Mouse (Mus musculus): ENCODE results near the gene Hs1bp3. TPM values are rescaled to one million over a fixed set of nuclear protein-coding genes. Genes with fewer than 3 reads are reported as not detected.

Gene Hs1bp3
- polyA plus RNA-seq, 1 experiment from 2014 or later, result 15.7 TPM

DNA sequence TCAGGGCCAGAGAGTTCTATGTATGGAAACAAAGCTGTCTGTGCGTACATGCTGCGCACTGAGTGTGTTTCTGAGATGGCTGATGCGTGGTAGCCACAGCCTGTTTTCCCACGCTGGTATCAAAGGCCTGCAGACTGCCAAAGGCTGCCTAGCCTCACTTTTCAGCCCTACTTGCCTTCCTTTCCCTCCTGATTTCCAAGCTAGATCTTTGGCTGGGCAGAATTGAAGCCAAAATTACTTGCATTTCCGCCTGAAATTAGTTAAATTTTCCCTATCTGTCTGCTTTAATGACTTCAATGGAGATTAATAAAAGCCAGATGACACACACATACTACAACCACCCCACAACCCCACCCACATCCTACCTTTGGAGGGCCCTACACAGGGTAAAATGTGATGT is 12.7 kb upstream of the Hs1bp3 start:
- Histone ChIP-seq H3K4me2 (ENCODE audit: low read depth, low read length) (no peak overlapping the region), H3K4me1 (ENCODE audit: control insufficient read depth, insufficient read depth, low read length) (peaks cover 16% of the 10 kb centered on the region), H3K36me3 (ENCODE audit: control insufficient read depth, insufficient read depth, low read length) (no peaks in the 10 kb centered on the region), H3K9me3 (replicated peaks; ENCODE audit: control insufficient read depth, low read length) (no peaks in the 10 kb centered on the region), H3K27ac (ENCODE audit: low read length) (no peak overlapping the region), H3K27me3 (ENCODE audit: control insufficient read depth, insufficient read depth, low read length) (peaks cover 93% of the 10 kb centered on the region), H3K4me3 (replicated peaks; ENCODE audit: low read length) (no peak overlapping the region), H3K9ac (ENCODE audit: low read length) (no peak overlapping the region)
- no peak for ATAC-seq (ENCODE audit: insufficient read depth, low FRiP score)
- WGBS, result 62% methylated on average over 5 of the region's 5 CpGs

DNA sequence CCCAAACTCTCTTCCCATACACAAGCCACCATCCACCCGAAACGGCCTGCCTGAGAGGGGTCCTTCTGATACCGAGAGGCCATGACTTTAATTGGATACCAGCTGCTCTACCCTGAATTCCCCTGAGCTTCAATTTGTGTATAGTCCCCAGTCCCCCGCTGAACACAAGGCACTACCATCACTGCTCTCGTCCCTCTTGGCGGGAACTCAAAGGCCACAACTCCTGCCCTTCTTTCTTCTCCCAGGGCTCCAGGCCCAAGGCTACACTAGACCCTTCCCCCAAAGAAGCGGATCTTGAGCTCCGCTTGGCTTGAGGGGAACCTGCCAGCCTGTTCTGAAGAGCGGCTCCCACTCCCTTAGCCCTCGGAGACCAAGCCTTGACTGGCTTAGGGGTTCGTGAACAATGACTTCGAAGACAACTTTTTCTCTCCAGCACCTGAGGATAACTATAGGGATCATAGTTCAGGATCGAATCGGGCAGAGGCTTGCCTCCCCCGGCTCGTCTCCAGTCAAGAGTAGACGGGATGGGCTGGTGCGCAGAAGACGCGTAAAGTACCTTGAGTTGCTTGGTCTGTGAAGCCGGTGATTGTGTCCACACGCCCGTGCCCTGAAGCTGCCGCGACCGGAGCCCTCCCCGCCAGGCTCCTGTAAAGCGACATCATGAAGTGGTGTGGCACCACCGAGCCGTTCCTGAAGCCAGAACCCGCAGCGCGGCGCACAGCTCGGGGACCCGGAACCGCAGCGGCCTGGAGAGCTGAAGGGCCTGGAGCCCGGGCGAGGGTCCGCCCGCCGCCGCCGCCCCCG is 12.0 kb upstream of the Hs1bp3 start:
- peaks cover 96% of the 10 kb centered on the region for H3K27me3 ChIP-seq (ENCODE audit: control insufficient read depth, insufficient read depth, low read length)
- H3K4me3 ChIP-seq (replicated peaks; ENCODE audit: low read length), result peak overlapping the region; percentile 49
- peaks cover 16% of the 10 kb centered on the region for H3K4me1 ChIP-seq (ENCODE audit: control insufficient read depth, insufficient read depth, low read length)
- peak overlapping the region; percentile 68 for H3K9ac ChIP-seq (ENCODE audit: low read length)
- no peak overlapping the region for H3K27ac ChIP-seq (ENCODE audit: low read length)
- peak overlapping the region; percentile 77 for H3K4me2 ChIP-seq (ENCODE audit: low read depth, low read length)
- WGBS, result 6% methylated on average over 46 of the region's 46 CpGs
- no peaks in the 10 kb centered on the region for H3K36me3 ChIP-seq (ENCODE audit: control insufficient read depth, insufficient read depth, low read length)
- ATAC-seq (ENCODE audit: insufficient read depth, low FRiP score), result no peak
- H3K9me3 ChIP-seq (replicated peaks; ENCODE audit: control insufficient read depth, low read length), result no peaks in the 10 kb centered on the region

DNA sequence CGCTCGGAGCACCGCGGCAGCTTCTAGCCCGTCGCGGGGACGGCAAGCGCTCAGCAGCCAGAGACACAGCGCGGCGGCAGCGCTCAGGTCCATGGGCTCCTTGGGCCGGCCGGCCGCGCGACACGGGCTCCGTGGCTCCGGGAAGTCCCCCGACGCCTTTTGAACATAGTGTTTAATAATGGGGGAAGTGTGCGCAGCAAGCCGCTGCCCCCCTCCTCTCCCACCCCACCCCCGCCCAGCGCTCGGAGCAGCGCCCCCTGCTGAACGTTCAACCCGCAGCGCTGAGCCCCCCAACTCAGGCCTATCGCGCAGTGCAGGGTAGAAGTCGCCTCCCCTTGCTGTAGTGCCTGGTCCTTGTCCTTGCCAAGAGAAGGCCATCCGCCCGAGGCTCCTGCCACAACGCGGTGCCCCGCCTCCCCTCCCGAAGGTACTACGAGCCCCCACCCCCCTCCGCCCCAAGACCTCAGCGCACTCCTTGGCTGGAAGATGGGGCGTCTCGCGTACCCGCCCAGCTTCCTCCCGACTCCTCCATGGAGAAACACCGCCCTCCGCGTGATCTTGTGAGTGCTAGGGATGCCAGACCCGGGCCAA is 11.3 kb upstream of the Hs1bp3 start, which contains the start of gene Gdf7:
TSS of gene Gdf7 (minus strand) at position 114 of the 591 bp plus-strand sequence.
- peak within 1 kb of the TSS; percentile 68 for H3K9ac ChIP-seq (ENCODE audit: low read length)
- ATAC-seq (ENCODE audit: insufficient read depth, low FRiP score), result no peak
- under 1% methylated on average over 49 of the region's 53 CpGs for WGBS
- peak within 1 kb of the TSS; percentile 49 for H3K4me3 ChIP-seq (replicated peaks; ENCODE audit: low read length)
- H3K27ac ChIP-seq (ENCODE audit: low read length), result no peak within 1 kb of the TSS
- no peaks in the 10 kb centered on the region for H3K36me3 ChIP-seq (ENCODE audit: control insufficient read depth, insufficient read depth, low read length)
- H3K27me3 ChIP-seq (ENCODE audit: control insufficient read depth, insufficient read depth, low read length), result peaks cover 92% of the 10 kb centered on the region
- no peaks in the 10 kb centered on the region for H3K9me3 ChIP-seq (replicated peaks; ENCODE audit: control insufficient read depth, low read length)
- peak within 1 kb of the TSS; percentile 77 for H3K4me2 ChIP-seq (ENCODE audit: low read depth, low read length)
- H3K4me1 ChIP-seq (ENCODE audit: control insufficient read depth, insufficient read depth, low read length), result peaks cover 16% of the 10 kb centered on the region

DNA sequence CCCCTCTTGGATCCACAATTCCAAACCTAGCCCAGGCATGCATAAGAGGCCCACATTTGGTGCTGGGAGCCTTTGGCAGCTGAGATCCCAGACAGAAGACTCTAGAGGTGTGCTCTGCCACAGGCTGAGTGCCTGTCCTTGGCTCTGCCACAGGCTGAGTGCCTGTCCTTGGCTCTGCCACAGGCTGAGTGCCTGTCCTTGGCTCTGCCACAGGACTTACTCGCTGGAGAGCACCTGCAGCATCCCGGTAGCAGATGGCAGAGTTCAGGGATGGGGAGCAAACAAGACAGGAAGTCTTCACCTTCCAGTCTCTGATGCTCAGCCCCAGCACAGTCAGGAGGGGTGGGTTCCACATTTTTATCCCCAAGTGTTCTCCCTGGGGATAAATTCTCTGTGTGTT is 8.0 kb upstream of the Hs1bp3 start:
- WGBS, result 34% methylated on average over 2 of the region's 2 CpGs
- Histone ChIP-seq H3K9ac (ENCODE audit: low read length) (no peak overlapping the region), H3K36me3 (ENCODE audit: control insufficient read depth, insufficient read depth, low read length) (no peaks in the 10 kb centered on the region), H3K27me3 (ENCODE audit: control insufficient read depth, insufficient read depth, low read length) (peaks cover 62% of the 10 kb centered on the region), H3K9me3 (replicated peaks; ENCODE audit: control insufficient read depth, low read length) (no peaks in the 10 kb centered on the region), H3K4me2 (ENCODE audit: low read depth, low read length) (no peak overlapping the region), H3K4me3 (replicated peaks; ENCODE audit: low read length) (no peak overlapping the region), H3K27ac (ENCODE audit: low read length) (no peak overlapping the region), H3K4me1 (ENCODE audit: control insufficient read depth, insufficient read depth, low read length) (peaks cover 11% of the 10 kb centered on the region; the same call in 1 of the 2 replicates)
- no peak for ATAC-seq (ENCODE audit: insufficient read depth, low FRiP score)

DNA sequence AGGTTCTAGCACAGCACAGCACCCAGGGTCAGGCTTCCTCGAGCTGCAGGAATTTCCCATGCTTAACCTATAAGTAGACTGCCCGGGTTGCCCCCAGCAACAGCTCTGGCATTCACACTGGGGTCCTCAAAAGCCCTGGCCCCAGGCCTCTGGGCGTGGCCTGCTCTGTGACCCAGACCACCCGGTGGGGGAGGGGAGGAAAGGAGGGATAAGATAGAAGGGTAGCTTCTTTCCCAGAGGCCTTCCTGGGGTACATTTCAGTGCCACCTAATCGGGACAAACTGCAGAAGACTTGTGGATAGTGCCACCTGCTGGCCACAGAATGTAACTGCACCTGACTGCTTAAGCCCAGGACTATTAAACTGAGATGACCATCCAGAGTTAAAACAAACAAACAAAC is 6.8 kb upstream of the Hs1bp3 start:
- Histone ChIP-seq H3K27ac (ENCODE audit: low read length) (no peak overlapping the region), H3K9ac (ENCODE audit: low read length) (no peak overlapping the region), H3K4me1 (ENCODE audit: control insufficient read depth, insufficient read depth, low read length) (peaks cover 7% of the 10 kb centered on the region; the same call in 1 of the 2 replicates), H3K27me3 (ENCODE audit: control insufficient read depth, insufficient read depth, low read length) (peaks cover 52% of the 10 kb centered on the region), H3K4me3 (replicated peaks; ENCODE audit: low read length) (no peak overlapping the region), H3K36me3 (ENCODE audit: control insufficient read depth, insufficient read depth, low read length) (no peaks in the 10 kb centered on the region), H3K4me2 (ENCODE audit: low read depth, low read length) (no peak overlapping the region), H3K9me3 (replicated peaks; ENCODE audit: control insufficient read depth, low read length) (no peaks in the 10 kb centered on the region)
- ATAC-seq (ENCODE audit: insufficient read depth, low FRiP score), result peak; percentile 23; the same call in 1 of the 2 replicates
- WGBS, result 2% methylated on average over 5 of the region's 5 CpGs

DNA sequence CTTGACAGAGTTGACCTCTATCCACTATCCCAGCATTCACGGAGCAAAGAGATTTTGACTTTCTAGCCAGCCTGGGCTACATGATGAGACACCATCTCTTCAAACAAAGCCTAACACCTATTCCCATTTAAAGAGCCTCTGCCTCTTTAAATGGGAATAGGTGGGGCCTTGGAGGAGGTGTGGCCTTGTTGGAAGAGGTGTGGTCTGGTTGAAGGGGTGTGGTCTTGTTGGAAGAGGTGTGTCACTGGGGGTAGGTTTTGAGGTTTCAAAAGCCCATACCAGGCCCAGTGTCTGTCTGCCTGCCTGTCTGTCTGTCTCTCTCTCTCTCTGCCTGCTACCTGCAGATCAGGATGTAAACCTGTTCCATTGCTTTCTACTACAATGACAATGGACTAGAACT is 6.3 kb upstream of the Hs1bp3 start:
- H3K36me3 ChIP-seq (ENCODE audit: control insufficient read depth, insufficient read depth, low read length), result no peaks in the 10 kb centered on the region
- no peak overlapping the region for H3K9ac ChIP-seq (ENCODE audit: low read length)
- H3K4me1 ChIP-seq (ENCODE audit: control insufficient read depth, insufficient read depth, low read length), result 0 out of 2 replicates have a peak, but pooled peaks cover 4% of the 10 kb centered on the region
- no peak for ATAC-seq (ENCODE audit: insufficient read depth, low FRiP score)
- H3K27me3 ChIP-seq (ENCODE audit: control insufficient read depth, insufficient read depth, low read length), result peaks cover 47% of the 10 kb centered on the region
- H3K4me2 ChIP-seq (ENCODE audit: low read depth, low read length), result no peak overlapping the region
- H3K4me3 ChIP-seq (replicated peaks; ENCODE audit: low read length), result no peak overlapping the region
- H3K9me3 ChIP-seq (replicated peaks; ENCODE audit: control insufficient read depth, low read length), result no peaks in the 10 kb centered on the region
- 70% methylated on average over 1 of the region's 1 CpGs for WGBS
- H3K27ac ChIP-seq (ENCODE audit: low read length), result no peak overlapping the region

DNA sequence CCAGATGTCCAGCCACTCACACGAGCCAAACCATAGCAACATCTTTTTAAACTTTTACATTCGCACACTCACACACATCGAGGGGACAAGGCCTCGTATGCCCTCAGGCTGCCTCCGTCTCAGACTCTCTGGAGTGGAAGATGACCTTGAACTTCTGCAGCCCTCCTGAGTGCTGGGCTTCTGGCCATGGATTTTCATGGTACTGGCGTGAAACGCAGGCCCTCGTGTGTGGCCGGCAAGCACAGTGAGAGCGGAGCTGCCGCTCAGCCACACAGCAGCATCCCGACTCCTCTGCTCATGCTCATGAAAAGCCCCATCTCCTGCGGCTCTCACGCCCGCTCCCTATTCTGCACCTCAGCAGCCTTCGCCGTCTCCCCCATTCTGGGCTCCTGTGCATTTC is 2.2 kb upstream of the Hs1bp3 start:
- H3K4me1 ChIP-seq (ENCODE audit: control insufficient read depth, insufficient read depth, low read length), result peaks cover 3% of the 10 kb centered on the region; the same call in 1 of the 2 replicates
- H3K27ac ChIP-seq (ENCODE audit: low read length), result no peak overlapping the region
- WGBS, result 58% methylated on average over 17 of the region's 17 CpGs
- ATAC-seq (ENCODE audit: insufficient read depth, low FRiP score), result no peak
- peaks cover 9% of the 10 kb centered on the region for H3K27me3 ChIP-seq (ENCODE audit: control insufficient read depth, insufficient read depth, low read length)
- H3K9ac ChIP-seq (ENCODE audit: low read length), result no peak overlapping the region
- H3K4me2 ChIP-seq (ENCODE audit: low read depth, low read length), result no peak overlapping the region
- H3K4me3 ChIP-seq (replicated peaks; ENCODE audit: low read length), result no peak overlapping the region
- H3K9me3 ChIP-seq (replicated peaks; ENCODE audit: control insufficient read depth, low read length), result no peaks in the 10 kb centered on the region
- H3K36me3 ChIP-seq (ENCODE audit: control insufficient read depth, insufficient read depth, low read length), result no peaks in the 10 kb centered on the region

DNA sequence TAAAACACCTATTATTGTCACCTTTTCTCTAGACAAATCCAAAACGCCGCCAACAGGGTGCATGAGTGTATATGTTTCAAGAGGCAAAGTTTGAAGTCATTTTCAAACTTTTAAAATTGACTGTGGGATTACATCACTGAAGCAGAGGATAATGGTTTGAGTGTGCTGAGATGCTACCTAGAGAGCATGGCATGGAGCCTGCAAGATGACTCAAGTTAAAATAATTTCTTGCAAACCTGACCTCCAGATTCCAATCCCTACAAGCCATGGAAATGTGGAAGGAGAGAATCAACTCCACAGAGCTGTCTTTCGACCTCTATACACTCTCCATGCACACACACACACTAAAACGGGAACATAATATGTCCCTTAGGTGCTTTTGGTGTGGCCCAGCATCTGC is 966 bp upstream of the Hs1bp3 start:
- no peaks in the 10 kb centered on the region for H3K9me3 ChIP-seq (replicated peaks; ENCODE audit: control insufficient read depth, low read length)
- no peak for ATAC-seq (ENCODE audit: insufficient read depth, low FRiP score)
- no peaks in the 10 kb centered on the region for H3K36me3 ChIP-seq (ENCODE audit: control insufficient read depth, insufficient read depth, low read length)
- H3K9ac ChIP-seq (ENCODE audit: low read length), result no peak overlapping the region
- no peak overlapping the region for H3K4me2 ChIP-seq (ENCODE audit: low read depth, low read length)
- no peak overlapping the region for H3K4me3 ChIP-seq (replicated peaks; ENCODE audit: low read length)
- H3K27me3 ChIP-seq (ENCODE audit: control insufficient read depth, insufficient read depth, low read length), result peaks cover 5% of the 10 kb centered on the region; the same call in 1 of the 2 replicates
- WGBS, result 80% methylated on average over 4 of the region's 4 CpGs
- H3K27ac ChIP-seq (ENCODE audit: low read length), result no peak overlapping the region
- peaks cover 3% of the 10 kb centered on the region; the same call in 1 of the 2 replicates for H3K4me1 ChIP-seq (ENCODE audit: control insufficient read depth, insufficient read depth, low read length)

DNA sequence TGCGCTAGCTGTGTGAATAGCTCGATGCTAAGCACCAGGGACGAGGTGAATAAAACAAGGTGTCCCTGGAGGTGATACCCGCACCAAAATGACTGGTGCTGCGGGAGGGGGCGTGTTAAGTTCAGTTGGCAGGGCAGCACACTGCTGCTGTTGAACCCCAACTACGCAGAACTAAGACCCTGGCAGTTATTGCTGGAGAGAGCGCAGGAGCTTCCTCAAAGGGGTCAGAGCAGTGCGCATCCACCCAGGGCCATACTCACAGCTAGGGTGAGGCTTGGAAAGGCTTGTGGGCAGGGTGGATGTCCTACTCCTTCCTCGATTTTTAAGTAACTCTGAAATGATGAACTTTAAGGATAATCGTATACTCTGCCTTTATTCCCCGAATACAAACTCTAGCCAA is 541 bp downstream of the Hs1bp3 start:
- Histone ChIP-seq H3K27me3 (ENCODE audit: control insufficient read depth, insufficient read depth, low read length) (peaks cover 5% of the 10 kb centered on the region; the same call in 1 of the 2 replicates), H3K9me3 (replicated peaks; ENCODE audit: control insufficient read depth, low read length) (no peaks in the 10 kb centered on the region), H3K27ac (ENCODE audit: low read length) (no peak overlapping the region), H3K4me2 (ENCODE audit: low read depth, low read length) (peak overlapping the region; percentile 86), H3K4me1 (ENCODE audit: control insufficient read depth, insufficient read depth, low read length) (peaks cover 3% of the 10 kb centered on the region; the same call in 1 of the 2 replicates), H3K4me3 (replicated peaks; ENCODE audit: low read length) (peak overlapping the region; percentile 67), H3K36me3 (ENCODE audit: control insufficient read depth, insufficient read depth, low read length) (no peaks in the 10 kb centered on the region), H3K9ac (ENCODE audit: low read length) (peak overlapping the region; percentile 79)
- 18% methylated on average over 12 of the region's 12 CpGs for WGBS
- peak; percentile 26; the same call in 1 of the 2 replicates for ATAC-seq (ENCODE audit: insufficient read depth, low FRiP score)

All from stomach, embryonic 16.5 days (tissue).